Mouse (Mus musculus) kidney, embryonic 15.5 days (tissue): Measurements from ENCODE around the gene Ces1a. TPM values are rescaled to one million over a fixed set of nuclear protein-coding genes. Genes with fewer than 3 reads are reported as not detected.

Source experiments
- ATAC-seq: fragments of 200-750 bp; cut with Nextera tagmentation; replicated peaks from 2 replicates; pipeline ENCODE4 v1.8.0; 2017; ENCODE audit warnings: moderate TSS enrichment; ENCODE audit not compliant: low FRiP score
- H3K27ac ChIP-seq: fragments of 300-500 bp; sonication (generic); 2 replicates; pipeline ENCODE4 v1.5.1; 2015; ENCODE audit warnings: mild to moderate bottlenecking, inconsistent platforms
- H3K27me3 ChIP-seq: fragments of 300-500 bp; sonication (generic); 2 replicates; pipeline ENCODE4 v1.6.1; 2015; ENCODE audit warnings: inconsistent platforms
- H3K36me3 ChIP-seq: fragments of 300-500 bp; sonication (generic); 2 replicates; pipeline ENCODE4 v1.6.1; 2015; ENCODE audit warnings: inconsistent platforms
- H3K4me1 ChIP-seq: fragments of 300-500 bp; sonication (generic); 2 replicates; pipeline ENCODE4 v1.6.1; 2015; ENCODE audit warnings: inconsistent platforms
- H3K4me2 ChIP-seq: fragments of 300-500 bp; sonication (generic); 2 replicates; pipeline ENCODE4 v1.6.1; 2015; ENCODE audit warnings: moderate library complexity, mild to moderate bottlenecking, inconsistent platforms
- H3K4me3 ChIP-seq: fragments of 300-500 bp; sonication (generic); replicated peaks from 2 replicates; pipeline ENCODE4 v1.5.1; 2015; ENCODE audit warnings: mild to moderate bottlenecking, inconsistent platforms
- H3K9ac ChIP-seq: fragments of 300-500 bp; sonication (generic); 2 replicates; pipeline ENCODE4 v1.6.1; 2015; ENCODE audit warnings: mild to moderate bottlenecking, inconsistent platforms
- H3K9me3 ChIP-seq: fragments of 300-500 bp; sonication (generic); replicated peaks from 2 replicates; pipeline ENCODE4 v1.6.1; 2016; ENCODE audit warnings: inconsistent platforms
- WGBS: fragments of 180-500 bp; shearing (Covaris S2); methylation state at CpG from one replicate; pipeline ENCODE4 v1.1.7; 2015; ENCODE audit warnings: mixed read lengths; 5-methylcytosine and 5-hydroxymethylcytosine counted together
- polyA plus RNA-seq: library from polyadenylated mRNA; unstranded; fragments of >200 nt; fragmentation: Nextera tagmentation; extraction: Ambion mirVana; gene quantifications from 2 replicates; pipeline ENCODE4 v1.2.1, GENCODE M21; 2015

Ces1a gene
- polyA plus RNA-seq, 1 experiment from 2014 or later: not detected

DNA sequence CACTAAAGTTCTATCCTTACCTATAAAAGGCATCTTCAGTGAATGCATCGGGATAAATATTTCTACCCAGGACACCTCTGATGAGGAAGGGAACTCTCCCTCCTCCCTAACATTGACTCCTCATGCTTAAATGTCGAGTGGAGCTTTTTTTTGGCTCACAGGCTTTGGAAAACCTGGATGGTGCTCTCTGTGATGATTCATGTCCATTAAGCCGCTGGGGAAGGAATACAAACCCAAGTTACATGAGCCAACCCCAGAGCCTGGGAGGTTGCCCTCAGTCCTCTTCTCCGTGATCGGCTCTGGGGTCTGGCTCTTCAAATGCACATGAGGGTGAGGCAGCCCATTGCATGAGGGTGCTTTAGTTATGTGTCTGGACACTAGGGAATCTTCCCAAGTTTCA lies 71.3 kb downstream of the Ces1a start:
- 81% methylated on average over 5 of the region's 5 CpGs for WGBS
- no peaks in the 10 kb centered on the region for H3K27me3 ChIP-seq
- no peak for ATAC-seq
- H3K9ac ChIP-seq: no peak overlapping the region
- no peak overlapping the region for H3K27ac ChIP-seq
- no peaks in the 10 kb centered on the region for H3K4me1 ChIP-seq
- H3K4me3 ChIP-seq: no peak overlapping the region
- H3K9me3 ChIP-seq: no peaks in the 10 kb centered on the region
- H3K36me3 ChIP-seq: no peaks in the 10 kb centered on the region
- H3K4me2 ChIP-seq: no peak overlapping the region

DNA sequence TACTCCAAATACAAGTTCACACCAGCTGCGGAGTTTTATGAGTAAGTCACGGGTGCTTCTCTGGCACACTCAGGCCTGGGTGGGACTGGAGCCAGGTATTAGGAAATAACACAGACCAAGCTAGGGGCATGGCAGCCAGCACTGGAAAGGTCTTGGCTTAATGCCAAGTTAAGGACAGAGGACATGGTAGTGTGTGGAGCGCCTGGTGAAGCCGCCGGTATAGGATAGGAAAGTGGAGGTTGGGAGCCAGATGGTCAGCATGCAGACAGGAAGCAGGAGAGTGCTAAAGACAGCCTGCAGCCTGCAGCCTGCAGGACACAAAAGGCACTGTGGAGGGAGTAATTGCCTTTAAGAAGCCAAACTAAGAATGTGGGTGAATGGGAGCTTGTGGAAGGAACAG lies 75.0 kb downstream of the Ces1a start:
- H3K9ac ChIP-seq: no peak overlapping the region
- no peaks in the 10 kb centered on the region for H3K9me3 ChIP-seq
- H3K27ac ChIP-seq: no peak overlapping the region
- no peaks in the 10 kb centered on the region for H3K36me3 ChIP-seq
- H3K4me3 ChIP-seq: no peak overlapping the region
- WGBS: 50% methylated on average over 5 of the region's 5 CpGs
- ATAC-seq: 0 out of 2 replicates have a peak, but pooled peaks have one; percentile 9
- no peaks in the 10 kb centered on the region for H3K4me1 ChIP-seq
- no peak overlapping the region for H3K4me2 ChIP-seq
- no peaks in the 10 kb centered on the region for H3K27me3 ChIP-seq

Other genes starting within 250 kb of the Ces1a start
- 128 and 137 TPM in 2 replicates for gene Mmp2, start 220.9 kb downstream of the Ces1a start, polyA plus RNA-seq
- gene Lpcat2, start 192.9 kb downstream of the Ces1a start, polyA plus RNA-seq: 6.1 and 7.3 TPM in 2 replicates
- 0.16 and 0.55 TPM in 2 replicates for gene Capns2, start 146.8 kb downstream of the Ces1a start, polyA plus RNA-seq
- 0.84 and 2.6 TPM in 2 replicates for gene Slc6a2, start 88.1 kb downstream of the Ces1a start, polyA plus RNA-seq
- gene Ces1b, start 31.8 kb upstream of the Ces1a start, polyA plus RNA-seq: not detected in 2 replicates
- 0.08 and 0.23 TPM in 2 replicates for gene Ces1c, start 83.1 kb upstream of the Ces1a start, polyA plus RNA-seq
- gene Ces1d, start 149.6 kb upstream of the Ces1a start, polyA plus RNA-seq: 0.36 and 0.48 TPM in 2 replicates
- gene Ces1e, start 181.4 kb upstream of the Ces1a start, polyA plus RNA-seq: 0.14 and 0.17 TPM in 2 replicates
- 0.17 TPM in 1 of 2 replicates, not detected in the other for gene Ces1f, start 231.6 kb upstream of the Ces1a start, polyA plus RNA-seq